Mouse (Mus musculus): ENCODE results near the gene 0610010K14Rik. TPM values are rescaled to one million over a fixed set of nuclear protein-coding genes. Genes with fewer than 3 reads are reported as not detected.

0610010K14Rik gene
- total RNA-seq, 1 experiment from 2014 or later = 49.9 TPM

DNA sequence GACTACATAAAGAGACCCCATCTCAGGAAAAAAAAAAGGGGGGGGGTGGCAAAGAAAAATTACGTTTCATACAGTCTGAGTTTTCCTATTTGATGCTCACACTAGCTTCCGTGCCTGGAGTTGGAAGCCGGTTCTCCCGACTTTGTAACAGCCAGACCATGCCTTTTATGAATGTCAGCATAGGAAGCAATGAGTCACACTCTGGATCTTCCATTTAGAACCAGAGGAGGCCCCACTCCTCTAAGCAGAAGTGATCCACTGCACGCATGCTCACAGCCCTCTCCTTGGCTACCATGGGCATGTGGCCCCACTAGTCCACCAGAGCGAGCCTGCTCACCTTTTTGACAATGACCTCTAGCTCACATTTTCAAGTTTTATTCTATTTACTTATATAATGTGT is 46.5 kb downstream of the 0610010K14Rik start:
- no peak for ATAC-seq (replicated peaks; ENCODE audit: low read depth, poor library complexity, severe bottlenecking)

DNA sequence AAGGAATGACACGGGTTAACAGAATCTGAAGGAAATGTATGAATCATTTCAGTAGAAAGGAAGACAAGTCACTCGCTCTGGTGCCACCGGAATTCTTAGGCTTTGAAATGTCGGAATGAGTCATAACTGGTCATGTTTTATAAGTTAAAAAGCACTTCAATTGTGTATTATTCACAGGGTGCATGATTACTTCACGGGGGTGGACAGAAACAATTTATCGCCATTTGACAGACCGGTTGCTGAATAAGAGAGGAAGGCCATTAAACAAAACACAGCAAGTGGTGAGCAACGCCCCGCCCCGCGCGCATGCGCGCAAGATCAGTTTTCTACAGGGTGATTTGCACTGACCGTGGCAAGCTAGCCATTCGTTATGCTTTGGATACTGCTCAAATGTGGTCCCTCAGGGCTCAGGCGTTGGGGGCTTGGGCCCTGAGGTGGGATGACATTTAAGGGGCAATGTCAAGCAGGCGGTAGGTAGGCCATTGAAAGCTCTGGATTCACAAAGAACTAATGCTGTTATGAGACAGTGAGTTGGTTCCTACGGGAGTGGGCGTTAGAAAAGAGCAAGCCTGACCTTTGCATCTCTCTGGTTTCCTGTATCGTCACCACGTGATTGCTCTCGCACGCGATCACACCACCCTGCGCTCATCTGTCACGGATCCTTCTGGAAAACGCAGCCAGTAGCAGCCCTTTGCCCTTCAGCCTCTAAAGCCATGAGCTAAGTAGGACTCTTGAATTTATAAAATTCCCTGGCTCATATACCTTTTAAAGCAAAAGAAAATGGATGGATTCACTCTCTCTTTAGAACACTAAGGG is 48.2 kb downstream of the 0610010K14Rik start:
- no peak for ATAC-seq (replicated peaks; ENCODE audit: low read depth, poor library complexity, severe bottlenecking)

Other genes starting within 250 kb of the 0610010K14Rik start
- 163 and 255 TPM in 2 replicates for gene Gabarap, start 246.8 kb downstream of the 0610010K14Rik start, total RNA-seq (2017)
- gene Phf23, start 242.1 kb downstream of the 0610010K14Rik start, total RNA-seq (2017) = 40.9 and 59.2 TPM in 2 replicates
- gene Dvl2, start 237.3 kb downstream of the 0610010K14Rik start, total RNA-seq (2017) = 12.6 and 13.1 TPM in 2 replicates
- 43.7 and 46.0 TPM in 2 replicates for gene Acadvl, start 222.5 kb downstream of the 0610010K14Rik start, total RNA-seq (2017)
- gene Dlg4, start 221.0 kb downstream of the 0610010K14Rik start, total RNA-seq (2017) = 3.0 and 5.2 TPM in 2 replicates
- gene Asgr1, start 183.8 kb downstream of the 0610010K14Rik start, total RNA-seq (2017) = 0.82 TPM in 1 of 2 replicates, not detected in the other
- gene Asgr2, start 145.3 kb downstream of the 0610010K14Rik start, total RNA-seq (2017) = not detected in 2 replicates
- gene Mgl2, start 107.6 kb downstream of the 0610010K14Rik start, total RNA-seq (2017) = 1.1 and 1.5 TPM in 2 replicates
- gene Clec10a, start 81.7 kb downstream of the 0610010K14Rik start, total RNA-seq (2017) = 7.7 and 7.9 TPM in 2 replicates
- gene Slc16a11, start 25.2 kb downstream of the 0610010K14Rik start, total RNA-seq (2017) = 0.49 and 0.78 TPM in 2 replicates
- 4.1 and 4.8 TPM in 2 replicates for gene Slc16a13, start 16.9 kb downstream of the 0610010K14Rik start, total RNA-seq (2017)
- gene Bcl6b, start 8.1 kb downstream of the 0610010K14Rik start, total RNA-seq (2017) = 0.41 and 0.82 TPM in 2 replicates
- gene Gm21988, start 1.9 kb upstream of the 0610010K14Rik start, total RNA-seq (2017) = not detected in 2 replicates
- gene Rnasek, start 1.9 kb upstream of the 0610010K14Rik start, total RNA-seq (2017) = 25.7 and 49.9 TPM in 2 replicates
- gene Alox12, start 17.4 kb upstream of the 0610010K14Rik start, total RNA-seq (2017) = 0.37 TPM in 1 of 2 replicates, not detected in the other
- not detected in 2 replicates for gene Alox12e, start 84.7 kb upstream of the 0610010K14Rik start, total RNA-seq (2017)
- gene Alox15, start 114.1 kb upstream of the 0610010K14Rik start, total RNA-seq (2017) = not detected in 2 replicates
- gene Pelp1, start 172.1 kb upstream of the 0610010K14Rik start, total RNA-seq (2017) = 13.4 and 16.5 TPM in 2 replicates
- gene Arrb2, start 194.7 kb upstream of the 0610010K14Rik start, total RNA-seq (2017) = 43.6 and 46.6 TPM in 2 replicates
- 36.3 and 43.1 TPM in 2 replicates for gene Med11, start 214.0 kb upstream of the 0610010K14Rik start, total RNA-seq (2017)
- not detected in 2 replicates for gene Zmynd15, start 221.5 kb upstream of the 0610010K14Rik start, total RNA-seq (2017)
- gene Cxcl16, start 222.1 kb upstream of the 0610010K14Rik start, total RNA-seq (2017) = not detected in 2 replicates

Data from common myeloid progenitor, adult 5-6 weeks (primary cell).